Mouse (Mus musculus) bone marrow macrophage, adult 2 months (primary cell): ENCODE results near the gene 4930556J24Rik.

Source experiments
- CTCF ChIP-seq: IDR thresholded peaks from 2 replicates; pipeline ENCODE4 v1.5.1; 2012; ENCODE audit warnings: low read depth, mild to moderate bottlenecking, low read length, moderate library complexity
- POLR2A ChIP-seq: IDR thresholded peaks from 2 replicates; pipeline ENCODE4 v1.6.1; 2012; ENCODE audit warnings: mild to moderate bottlenecking, low read depth, low read length, borderline replicate concordance

DNA sequence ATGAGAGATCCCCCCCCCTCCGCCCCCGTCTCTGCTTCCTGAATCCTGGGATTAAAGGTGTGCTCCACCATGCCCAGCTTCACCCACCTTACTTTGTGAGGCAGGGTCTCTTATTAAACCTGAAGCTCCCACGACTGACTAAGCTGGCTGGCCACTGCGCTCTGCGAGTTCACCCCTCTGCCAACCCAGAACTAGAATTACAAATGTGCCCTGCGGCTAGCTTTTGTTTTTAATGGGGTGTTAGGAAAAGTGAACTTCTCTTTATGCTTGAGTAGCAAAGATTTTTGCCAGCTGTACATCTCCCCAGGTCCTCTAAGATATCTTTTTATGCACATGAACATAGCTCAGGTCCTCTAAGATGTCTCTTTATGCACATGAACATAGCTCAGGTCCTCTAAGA lies 17.3 kb upstream of the 4930556J24Rik start:
- TF ChIP-seq CTCF (no peak), POLR2A (no peak)
